Mouse (Mus musculus): ENCODE results near the gene Vps37b. TPM values are rescaled to one million over a fixed set of nuclear protein-coding genes. Genes with fewer than 3 reads are reported as not detected.
A peak's percentile ranks its signal among the peaks of the same experiment; 100 is the strongest.

Gene Vps37b
- polyA plus RNA-seq, 1 experiment from 2014 or later: 106 TPM

GRCm38 (mm10) chr5:123980521-123981249 is 51.4 kb downstream of the Vps37b start:
- no peak for ATAC-seq (replicated peaks)
- Histone ChIP-seq H3K36me3 (no peaks in the 10 kb centered on the region), H3K9me3 (no peaks in the 10 kb centered on the region), H3K4me1 (peaks cover 9% of the 10 kb centered on the region), H3K4me3 (no peak overlapping the region), H3K9ac (replicated peaks) (no peak overlapping the region), H3K27ac (replicated peaks) (no peak overlapping the region), H3K27me3 (0 out of 2 replicates have a peak, but pooled peaks cover 3% of the 10 kb centered on the region), H3K4me2 (replicated peaks) (no peak overlapping the region)
- WGBS: 82% methylated on average over 9 of the region's 9 CpGs

GRCm38 (mm10) chr5:123979980-123980369 is 52.1 kb downstream of the Vps37b start:
- WGBS: 67% methylated on average over 4 of the region's 4 CpGs
- ATAC-seq (replicated peaks): no peak
- no peak overlapping the region for H3K9ac ChIP-seq (replicated peaks)

GRCm38 (mm10) chr5:123979221-123979979 is 52.7 kb downstream of the Vps37b start:
- Histone ChIP-seq H3K9ac (replicated peaks) (no peak overlapping the region), H3K9me3 (no peaks in the 10 kb centered on the region), H3K27ac (replicated peaks) (no peak overlapping the region), H3K4me1 (peaks cover 22% of the 10 kb centered on the region), H3K27me3 (0 out of 2 replicates have a peak, but pooled peaks cover 7% of the 10 kb centered on the region), H3K4me3 (no peak overlapping the region), H3K4me2 (replicated peaks) (no peak overlapping the region), H3K36me3 (no peaks in the 10 kb centered on the region)
- no peak for ATAC-seq (replicated peaks)
- WGBS: 81% methylated on average over 18 of the region's 18 CpGs

More at GRCm38 (mm10) chr5:123979980-123980369, 52.1 kb downstream of the Vps37b start:
- H3K4me3 ChIP-seq: no peak overlapping the region
- no peaks in the 10 kb centered on the region for H3K9me3 ChIP-seq
- no peaks in the 10 kb centered on the region for H3K36me3 ChIP-seq
- peaks cover 16% of the 10 kb centered on the region for H3K4me1 ChIP-seq
- no peak overlapping the region for H3K27ac ChIP-seq (replicated peaks)
- 0 out of 2 replicates have a peak, but pooled peaks cover 7% of the 10 kb centered on the region for H3K27me3 ChIP-seq
- H3K4me2 ChIP-seq (replicated peaks): no peak overlapping the region

GRCm38 (mm10) chr5:123978131-123978530 is 53.9 kb downstream of the Vps37b start:
- 74% methylated on average over 5 of the region's 5 CpGs for WGBS
- Histone ChIP-seq H3K9ac (replicated peaks) (no peak overlapping the region), H3K4me3 (no peak overlapping the region), H3K27ac (replicated peaks) (no peak overlapping the region), H3K36me3 (no peaks in the 10 kb centered on the region), H3K27me3 (0 out of 2 replicates have a peak, but pooled peaks cover 7% of the 10 kb centered on the region), H3K4me2 (replicated peaks) (no peak overlapping the region), H3K9me3 (no peaks in the 10 kb centered on the region), H3K4me1 (peaks cover 26% of the 10 kb centered on the region)
- ATAC-seq (replicated peaks): no peak

- WGBS: 47% methylated on average over 3 of the region's 3 CpGs
- H3K4me2 ChIP-seq (replicated peaks): no peak overlapping the region
- no peak for ATAC-seq (replicated peaks)
- no peak overlapping the region for H3K9ac ChIP-seq (replicated peaks)
- H3K4me3 ChIP-seq: no peak overlapping the region
- no peaks in the 10 kb centered on the region for H3K36me3 ChIP-seq
- H3K27me3 ChIP-seq: 0 out of 2 replicates have a peak, but pooled peaks cover 7% of the 10 kb centered on the region
- H3K9me3 ChIP-seq: no peaks in the 10 kb centered on the region
- H3K27ac ChIP-seq (replicated peaks): no peak overlapping the region
- H3K4me1 ChIP-seq: peaks cover 26% of the 10 kb centered on the region
Observed at GRCm38 (mm10) chr5:123977231-123977630, 54.8 kb downstream of the Vps37b start.

GRCm38 (mm10) chr5:123975668-123976180 is 56.3 kb downstream of the Vps37b start:
- Histone ChIP-seq H3K36me3 (no peaks in the 10 kb centered on the region), H3K4me2 (replicated peaks) (no peak overlapping the region), H3K27ac (replicated peaks) (no peak overlapping the region), H3K9ac (replicated peaks) (no peak overlapping the region), H3K9me3 (no peaks in the 10 kb centered on the region), H3K4me1 (peaks cover 21% of the 10 kb centered on the region), H3K27me3 (0 out of 2 replicates have a peak, but pooled peaks cover 7% of the 10 kb centered on the region), H3K4me3 (no peak overlapping the region)
- ATAC-seq (replicated peaks): no peak
- 77% methylated on average over 6 of the region's 6 CpGs for WGBS

GRCm38 (mm10) chr5:123974616-123975111 is 57.4 kb downstream of the Vps37b start:
- H3K27me3 ChIP-seq: 0 out of 2 replicates have a peak, but pooled peaks cover 7% of the 10 kb centered on the region
- H3K4me1 ChIP-seq: peaks cover 21% of the 10 kb centered on the region
- H3K27ac ChIP-seq (replicated peaks): 0 out of 2 replicates have a peak overlapping the region, but pooled peaks have one; percentile 21
- H3K4me2 ChIP-seq (replicated peaks): peak overlapping the region; percentile 87
- no peak overlapping the region for H3K9ac ChIP-seq (replicated peaks)
- whole genome bisulfite sequencing: 20% methylated on average over 11 of the region's 11 CpGs
- peak overlapping the region; percentile 77 for H3K4me3 ChIP-seq
- no peak for ATAC-seq (replicated peaks)
- no peaks in the 10 kb centered on the region for H3K36me3 ChIP-seq
- no peaks in the 10 kb centered on the region for H3K9me3 ChIP-seq

- Histone ChIP-seq H3K9ac (replicated peaks) (peak overlapping the region; percentile 73), H3K27me3 (0 out of 2 replicates have a peak, but pooled peaks cover 7% of the 10 kb centered on the region), H3K4me1 (peaks cover 21% of the 10 kb centered on the region), H3K27ac (replicated peaks) (no peak overlapping the region), H3K36me3 (no peaks in the 10 kb centered on the region), H3K9me3 (no peaks in the 10 kb centered on the region), H3K4me2 (replicated peaks) (peak overlapping the region; percentile 87), H3K4me3 (peak overlapping the region; percentile 77)
- no peak for ATAC-seq (replicated peaks)
- 1% methylated on average over 14 of the region's 14 CpGs for WGBS
Observed at GRCm38 (mm10) chr5:123974179-123974485, 57.9 kb downstream of the Vps37b start.

GRCm38 (mm10) chr5:123973299-123974178 is 58.5 kb downstream of the Vps37b start, which contains the start of gene Hip1r:
Gene Hip1r (plus strand): TSS chr5:123973628.
- H3K27ac ChIP-seq (replicated peaks): peak within 1 kb of the TSS; percentile 45; the same call in 1 of the 2 replicates

GRCm38 (mm10) chr5:123972453-123972852 is 59.6 kb downstream of the Vps37b start:
- H3K4me1 ChIP-seq: peaks cover 21% of the 10 kb centered on the region
- no peaks in the 10 kb centered on the region for H3K9me3 ChIP-seq
- no peak overlapping the region for H3K9ac ChIP-seq (replicated peaks)
- 62% methylated on average over 6 of the region's 6 CpGs for WGBS
- H3K4me3 ChIP-seq: no peak overlapping the region
- H3K27ac ChIP-seq (replicated peaks): no peak overlapping the region
- no peak for ATAC-seq (replicated peaks)
- no peaks in the 10 kb centered on the region for H3K36me3 ChIP-seq
- H3K27me3 ChIP-seq: 0 out of 2 replicates have a peak, but pooled peaks cover 7% of the 10 kb centered on the region
- no peak overlapping the region for H3K4me2 ChIP-seq (replicated peaks)

More at GRCm38 (mm10) chr5:123973299-123974178, 58.5 kb downstream of the Vps37b start, which contains the start of gene Hip1r:
- H3K9me3 ChIP-seq: no peaks in the 10 kb centered on the region
- WGBS: under 1% methylated on average over 100 of the region's 106 CpGs
- peak within 1 kb of the TSS; percentile 77 for H3K4me3 ChIP-seq
- peaks cover 21% of the 10 kb centered on the region for H3K4me1 ChIP-seq
- no peaks in the 10 kb centered on the region for H3K36me3 ChIP-seq
- peak within 1 kb of the TSS; percentile 87 for H3K4me2 ChIP-seq (replicated peaks)
- ATAC-seq (replicated peaks): peak; percentile 84
- H3K9ac ChIP-seq (replicated peaks): peak within 1 kb of the TSS; percentile 73
- H3K27me3 ChIP-seq: 0 out of 2 replicates have a peak, but pooled peaks cover 7% of the 10 kb centered on the region

GRCm38 (mm10) chr5:123970576-123970975 is 61.5 kb downstream of the Vps37b start:
- Histone ChIP-seq H3K4me2 (replicated peaks) (no peak overlapping the region), H3K4me1 (peaks cover 16% of the 10 kb centered on the region), H3K27ac (replicated peaks) (no peak overlapping the region), H3K36me3 (no peaks in the 10 kb centered on the region), H3K9me3 (no peaks in the 10 kb centered on the region), H3K9ac (replicated peaks) (no peak overlapping the region), H3K4me3 (no peak overlapping the region), H3K27me3 (0 out of 2 replicates have a peak, but pooled peaks cover 3% of the 10 kb centered on the region)
- no peak for ATAC-seq (replicated peaks)
- WGBS: 90% methylated on average over 4 of the region's 4 CpGs
